Mouse (Mus musculus) sigmoid colon, adult 10 weeks (tissue): Measurements from ENCODE around the gene Tbx3. TPM values are rescaled to one million over a fixed set of nuclear protein-coding genes. Genes with fewer than 3 reads are reported as not detected.

ENCODE experiments used
- polyA plus RNA-seq: library from polyadenylated mRNA; stranded (reverse); fragments of 350-450 nt; fragmentation: Illumina TruSeq; extraction: RNeasy Lipid Tissue Mini Kit (QIAGEN cat#74804); gene quantifications from one replicate; pipeline ENCODE4 v1.2.3, GENCODE M21; 2014; ENCODE audit warnings: low read depth, low replicate concordance

Gene Tbx3
- polyA plus RNA-seq: 8.4 TPM

GRCm38 (mm10) chr5:119670566-119671108 is at the start of gene Tbx3:
Gene Tbx3 (plus strand): TSS chr5:119670669.

Other genes with a start within 250 kb of the Tbx3 start
- not detected for gene Tbx5, start 162.0 kb downstream of the Tbx3 start, polyA plus RNA-seq